Mouse (Mus musculus): ENCODE results near the gene Klhl35.

Gene Klhl35

GRCm38 (mm10) chr7:99454044-99454443, 11.8 kb upstream of the Klhl35 start:
- DNase-seq, result no peak

GRCm38 (mm10) chr7:99458849-99459248, 7.0 kb upstream of the Klhl35 start:
- no peak for DNase-seq

- DNase-seq, result no peak
Observed at GRCm38 (mm10) chr7:99459888-99460652, 5.7 kb upstream of the Klhl35 start.

- DNase-seq, result no peak
Observed at GRCm38 (mm10) chr7:99463120-99463519, 2.7 kb upstream of the Klhl35 start.

- DNase-seq, result no peak
Observed at GRCm38 (mm10) chr7:99467916-99468282, 2.1 kb downstream of the Klhl35 start.

- DNase-seq, result peak; percentile 65 to 67
Observed at GRCm38 (mm10) chr7:99468283-99469132, 2.7 kb downstream of the Klhl35 start.

GRCm38 (mm10) chr7:99469680-99470405, 4.0 kb downstream of the Klhl35 start:
- DNase-seq, result no peak

- no peak for DNase-seq
Observed at GRCm38 (mm10) chr7:99471578-99471977, 5.8 kb downstream of the Klhl35 start.

- no peak for DNase-seq
Observed at GRCm38 (mm10) chr7:99473638-99474407, 8.0 kb downstream of the Klhl35 start.

- no peak for DNase-seq
Observed at GRCm38 (mm10) chr7:99474836-99475561, 9.2 kb downstream of the Klhl35 start.

GRCm38 (mm10) chr7:99475562-99475911, 9.7 kb downstream of the Klhl35 start:
- no peak for DNase-seq

GRCm38 (mm10) chr7:99476558-99477114, 10.8 kb downstream of the Klhl35 start:
- DNase-seq, result no peak

GRCm38 (mm10) chr7:99477235-99477634, 11.4 kb downstream of the Klhl35 start:
- no peak for DNase-seq

GRCm38 (mm10) chr7:99482637-99483036, 16.8 kb downstream of the Klhl35 start:
- DNase-seq, result no peak

GRCm38 (mm10) chr7:99483271-99483923, 17.6 kb downstream of the Klhl35 start, which contains the start of gene Rps3:
Gene Rps3, minus strand, starts transcription at chr7:99483738.
- peak; percentile 93 to 96 for DNase-seq

GRCm38 (mm10) chr7:99483924-99484319, 18.1 kb downstream of the Klhl35 start:
- DNase-seq, result no peak

- DNase-seq, result no peak
Observed at GRCm38 (mm10) chr7:99484679-99485078, 18.9 kb downstream of the Klhl35 start.

GRCm38 (mm10) chr7:99489708-99490107, 23.9 kb downstream of the Klhl35 start:
- DNase-seq, result no peak

GRCm38 (mm10) chr7:99499128-99499527, 33.3 kb downstream of the Klhl35 start:
- no peak for DNase-seq

GRCm38 (mm10) chr7:99500201-99500600, 34.4 kb downstream of the Klhl35 start:
- DNase-seq, result peak; percentile 83 to 84

- no peak for DNase-seq
Observed at GRCm38 (mm10) chr7:99500655-99501054, 34.9 kb downstream of the Klhl35 start.
